Mouse (Mus musculus) liver, embryonic 14.5 days (tissue): ENCODE data around the gene Cspg5.

Experiments
- CTCF ChIP-seq: IDR thresholded peaks from 2 replicates; pipeline ENCODE4 v1.5.1; 2016; ENCODE audit warnings: antibody characterized with exemption, low read depth, control low read depth
- EP300 ChIP-seq: IDR thresholded peaks from 2 replicates; pipeline ENCODE4 v1.6.1; 2016; ENCODE audit warnings: antibody characterized with exemption, low read depth

DNA sequence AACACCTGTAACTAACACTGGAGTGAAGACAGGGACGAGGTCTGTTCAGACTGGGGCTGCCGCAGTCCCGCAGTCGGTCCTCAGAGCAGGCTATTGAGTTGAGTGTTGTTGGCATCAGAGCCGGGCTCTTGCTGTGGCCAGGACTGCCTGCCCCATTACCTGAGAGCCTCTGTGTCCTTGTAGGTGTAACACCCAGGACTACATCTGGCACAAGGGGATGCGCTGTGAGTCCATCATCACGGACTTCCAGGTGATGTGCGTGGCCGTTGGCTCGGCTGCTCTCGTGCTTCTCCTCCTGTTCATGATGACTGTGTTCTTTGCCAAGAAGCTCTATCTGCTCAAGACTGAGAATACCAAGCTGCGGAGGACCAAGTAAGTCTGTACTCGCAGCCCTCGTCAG, 7.2 kb downstream of the Cspg5 start:
- TF ChIP-seq EP300 (no peak), CTCF (no peak)
